Mouse (Mus musculus): Measurements from ENCODE around the gene Gm15155. TPM values are rescaled to one million over a fixed set of nuclear protein-coding genes. Genes with fewer than 3 reads are reported as not detected.
"Not testable (repeated sequence)": the region's sequence is repeated elsewhere in the genome, so short reads cannot be mapped to it uniquely, and the experiment has no call there.

Gene Gm15155
- total RNA-seq, 2 experiments from 2014 or later = not detected

DNA sequence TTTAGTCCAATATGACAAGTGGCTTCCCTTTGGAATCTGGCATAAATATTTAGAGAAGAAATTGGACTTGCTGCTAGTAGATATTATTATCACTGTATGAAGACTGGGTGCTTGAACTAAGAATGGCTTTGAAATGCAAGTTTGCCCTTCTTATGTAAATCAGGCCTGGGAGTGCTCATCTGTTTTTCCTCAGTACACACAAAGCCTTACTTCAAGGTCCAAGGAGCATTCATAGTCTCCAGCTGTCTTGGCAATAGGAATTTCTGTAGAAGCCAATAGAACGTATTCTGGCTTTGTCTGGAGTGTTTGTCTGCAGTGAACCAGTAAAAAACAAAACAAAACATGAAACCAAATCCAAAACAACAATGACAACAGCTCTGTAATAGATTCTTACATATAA is 278.6 kb downstream of the Gm15155 start:
- DNase-seq (ENCODE audit: low spot score in 2 of 2) = no peak

DNA sequence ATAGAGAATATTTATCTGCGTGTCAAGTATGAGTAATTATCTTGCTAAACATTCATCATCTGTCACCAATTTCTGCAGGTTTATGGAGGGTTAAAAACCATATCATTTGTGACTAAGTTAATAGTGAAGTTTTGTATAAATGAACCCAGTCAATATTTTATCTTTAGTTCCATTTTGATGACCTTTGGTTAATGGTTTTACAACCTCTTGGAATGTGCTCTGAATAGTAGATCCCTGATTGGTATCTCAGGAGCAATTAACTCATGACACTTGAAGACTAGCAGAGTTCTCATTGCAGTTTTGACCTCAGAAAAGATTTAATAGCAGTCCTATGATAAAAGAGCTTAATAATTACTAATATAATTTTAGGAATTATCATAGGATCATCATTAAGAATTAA is 385.2 kb downstream of the Gm15155 start:
- DNase-seq (ENCODE audit: low spot score in 2 of 2) = no peak

DNA sequence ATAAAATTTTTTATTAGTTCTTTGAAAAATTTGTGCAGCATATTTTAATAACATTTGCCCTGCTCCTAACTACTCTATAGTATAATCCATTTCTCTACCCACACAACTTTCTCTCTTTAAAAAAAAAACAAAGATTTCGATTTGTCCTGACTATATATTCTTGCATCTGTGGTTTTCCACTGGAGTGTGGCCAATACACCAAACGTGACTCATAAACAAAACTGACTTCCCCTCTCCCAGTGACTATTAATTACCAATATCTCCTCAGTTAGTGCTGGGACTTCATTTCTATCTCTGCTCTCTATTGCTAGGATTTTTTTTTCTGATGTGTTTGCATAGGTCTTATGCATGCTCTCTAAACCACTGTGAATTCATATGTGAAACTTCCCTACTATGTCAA is 531.2 kb downstream of the Gm15155 start:
- no peak for DNase-seq (ENCODE audit: low spot score in 2 of 2)

- no peak for DNase-seq (ENCODE audit: low spot score in 2 of 2)
Observed at GRCm38 (mm10) chrX:156171587-156171986, 547.0 kb downstream of the Gm15155 start.

GRCm38 (mm10) chrX:156303806-156304205 is 679.3 kb downstream of the Gm15155 start:
- DNase-seq (ENCODE audit: low spot score in 2 of 2) = not testable (repeated sequence)

Other genes with a start within 250 kb of the Gm15155 start
- gene Ptchd1, start 927 bp upstream of the Gm15155 start, total RNA-seq (2021) = 1 to 10 TPM; 6.9 to 7.5 TPM

All from layer of hippocampus, postnatal 10 days (tissue).